Mouse (Mus musculus): ENCODE measurements around the gene Tmem189. TPM values are rescaled to one million over a fixed set of nuclear protein-coding genes. Genes with fewer than 3 reads are reported as not detected.

Tmem189 gene
- polyA plus RNA-seq, 1 experiment from 2014 or later = 41.9 TPM

GRCm38 (mm10) chr2:167634865-167635512, 54.6 kb downstream of the Tmem189 start:
- Histone ChIP-seq H3K4me3 (peak overlapping the region; percentile 28), H3K4me1 (replicated peaks) (peaks cover 33% of the 10 kb centered on the region), H3K36me3 (no peaks in the 10 kb centered on the region), H3K27me3 (no peaks in the 10 kb centered on the region), H3K4me2 (peak overlapping the region; percentile 54), H3K27ac (replicated peaks) (0 out of 2 replicates have a peak overlapping the region, but pooled peaks have one; percentile 33), H3K9ac (0 out of 2 replicates have a peak overlapping the region, but pooled peaks have one; percentile 38), H3K9me3 (no peaks in the 10 kb centered on the region)
- ATAC-seq (ENCODE audit: low read depth) = no peak
- WGBS = 75% methylated on average over 7 of the region's 7 CpGs

DNA sequence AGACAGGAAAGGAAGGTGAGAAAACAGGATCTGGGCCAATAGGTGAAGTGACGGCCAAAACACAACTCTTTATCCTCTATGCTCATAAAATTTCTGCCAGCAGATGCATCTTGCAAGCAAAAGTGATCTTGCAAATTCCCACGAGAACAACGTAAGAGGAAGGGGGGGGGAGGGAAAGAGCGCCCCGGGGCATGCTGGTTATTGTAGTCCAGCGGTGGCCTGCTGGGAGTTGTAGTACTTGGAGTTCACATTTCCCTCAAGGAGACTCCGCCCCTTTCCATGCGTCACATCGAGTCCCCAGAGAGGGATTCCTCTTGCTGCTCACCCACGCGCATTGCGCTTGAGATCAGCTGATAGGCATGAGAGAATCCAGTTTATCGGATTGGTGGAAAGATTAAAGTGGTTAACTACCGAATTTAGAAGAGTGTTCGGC, 55.3 kb downstream of the Tmem189 start:
- 1% methylated on average over 15 of the region's 15 CpGs for WGBS
- ATAC-seq (ENCODE audit: low read depth) = peak; percentile 52
- H3K9ac ChIP-seq = peak overlapping the region; percentile 54; the same call in 1 of the 2 replicates

DNA sequence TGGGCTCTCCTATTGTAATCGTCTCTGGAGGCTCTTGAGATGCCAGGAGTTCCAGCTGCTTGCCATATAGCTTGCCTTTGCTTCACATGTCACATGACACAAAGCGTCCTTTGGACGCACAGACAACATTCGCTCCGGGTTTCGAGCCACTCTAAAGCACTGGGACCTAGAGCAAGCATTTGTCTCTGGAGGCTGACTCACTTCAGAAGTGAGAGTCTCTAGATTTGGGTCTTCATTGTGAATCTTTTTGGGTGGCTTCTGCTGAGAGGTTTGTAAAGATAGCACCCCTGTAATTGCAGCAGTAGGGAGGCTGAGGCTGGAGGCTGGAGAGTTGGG, 56.1 kb downstream of the Tmem189 start:
- WGBS = 90% methylated on average over 6 of the region's 6 CpGs
- no peaks in the 10 kb centered on the region for H3K9me3 ChIP-seq
- no peak for ATAC-seq (ENCODE audit: low read depth)
- H3K4me3 ChIP-seq = no peak overlapping the region
- H3K27me3 ChIP-seq = no peaks in the 10 kb centered on the region
- peaks cover 48% of the 10 kb centered on the region for H3K4me1 ChIP-seq (replicated peaks)
- peak overlapping the region; percentile 54; the same call in 1 of the 2 replicates for H3K4me2 ChIP-seq
- H3K36me3 ChIP-seq = peaks cover 4% of the 10 kb centered on the region; the same call in 1 of the 2 replicates
- peak overlapping the region; percentile 85 for H3K27ac ChIP-seq (replicated peaks)
- H3K9ac ChIP-seq = 0 out of 2 replicates have a peak overlapping the region, but pooled peaks have one; percentile 34

More for the DNA sequence above, 55.3 kb downstream of the Tmem189 start:
- H3K4me1 ChIP-seq (replicated peaks) = peaks cover 39% of the 10 kb centered on the region
- H3K4me3 ChIP-seq = peak overlapping the region; percentile 28
- H3K27me3 ChIP-seq = no peaks in the 10 kb centered on the region
- H3K9me3 ChIP-seq = no peaks in the 10 kb centered on the region
- peak overlapping the region; percentile 85 for H3K27ac ChIP-seq (replicated peaks)
- H3K36me3 ChIP-seq = no peaks in the 10 kb centered on the region
- H3K4me2 ChIP-seq = peak overlapping the region; percentile 54

GRCm38 (mm10) chr2:167632731-167633536, 56.7 kb downstream of the Tmem189 start:
- Histone ChIP-seq H3K27ac (replicated peaks) (peak overlapping the region; percentile 93), H3K9me3 (no peaks in the 10 kb centered on the region), H3K36me3 (peaks cover 4% of the 10 kb centered on the region; the same call in 1 of the 2 replicates), H3K4me3 (peak overlapping the region; percentile 88), H3K4me1 (replicated peaks) (peaks cover 52% of the 10 kb centered on the region), H3K9ac (peak overlapping the region; percentile 97), H3K27me3 (no peaks in the 10 kb centered on the region), H3K4me2 (peak overlapping the region; percentile 93)
- no peak for ATAC-seq (ENCODE audit: low read depth)
- WGBS = 83% methylated on average over 12 of the region's 12 CpGs

DNA sequence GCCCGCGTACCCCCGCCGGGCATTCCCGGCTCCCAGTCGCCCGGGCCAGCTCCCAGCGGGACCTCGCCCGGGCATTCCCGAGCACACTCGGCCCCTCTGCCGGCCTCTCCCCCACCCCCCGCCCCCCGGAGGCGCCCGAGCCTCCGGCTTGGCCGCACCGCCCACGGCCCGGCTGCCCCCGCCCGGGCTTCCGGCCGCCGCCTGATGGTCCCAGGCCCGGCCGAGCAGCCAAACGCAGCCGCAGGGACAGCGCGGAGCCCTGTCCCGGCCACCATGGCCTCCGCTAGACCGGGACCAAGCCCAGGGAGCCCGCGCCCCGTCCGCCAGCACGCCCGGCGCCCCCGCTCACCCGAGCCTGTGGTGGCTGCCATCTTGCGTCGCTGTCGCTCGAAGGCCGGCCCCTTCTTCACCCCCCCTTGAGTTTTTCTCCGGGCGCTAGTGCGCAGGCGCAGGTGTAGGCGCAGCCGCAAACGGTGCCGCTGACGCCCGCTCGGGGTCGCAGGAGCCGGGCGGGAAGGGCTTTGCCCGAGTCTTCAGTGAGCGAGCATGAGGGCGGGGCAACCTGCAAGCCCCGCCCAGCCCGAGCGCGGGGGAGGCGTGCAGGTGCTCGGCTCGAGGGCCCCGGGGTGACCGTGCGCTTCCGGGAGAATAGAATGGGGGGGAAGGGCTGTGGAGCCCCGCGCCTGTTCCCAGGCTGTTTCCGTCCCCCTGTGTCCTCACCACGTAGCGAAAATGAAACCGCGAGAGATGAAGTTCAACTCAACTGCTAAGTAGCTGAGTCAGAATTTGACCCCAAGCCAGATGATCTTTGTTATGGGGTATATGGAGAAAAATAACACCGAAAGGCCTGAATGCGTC, 57.8 kb downstream of the Tmem189 start, which contains the start of gene Ube2v1:
Gene Ube2v1 (minus strand): TSS at position 505 of the 858 bp plus-strand sequence.
- H3K27ac ChIP-seq (replicated peaks) = peak within 1 kb of the TSS; percentile 93
- H3K9ac ChIP-seq = peak within 1 kb of the TSS; percentile 97
- H3K27me3 ChIP-seq = no peaks in the 10 kb centered on the region
- WGBS = under 1% methylated on average over 75 of the region's 87 CpGs
- H3K36me3 ChIP-seq = peaks cover 4% of the 10 kb centered on the region; the same call in 1 of the 2 replicates
- H3K4me3 ChIP-seq = peak within 1 kb of the TSS; percentile 88
- H3K4me1 ChIP-seq (replicated peaks) = peaks cover 61% of the 10 kb centered on the region
- ATAC-seq (ENCODE audit: low read depth) = peak; percentile 81
- no peaks in the 10 kb centered on the region for H3K9me3 ChIP-seq
- peak within 1 kb of the TSS; percentile 93 for H3K4me2 ChIP-seq

DNA sequence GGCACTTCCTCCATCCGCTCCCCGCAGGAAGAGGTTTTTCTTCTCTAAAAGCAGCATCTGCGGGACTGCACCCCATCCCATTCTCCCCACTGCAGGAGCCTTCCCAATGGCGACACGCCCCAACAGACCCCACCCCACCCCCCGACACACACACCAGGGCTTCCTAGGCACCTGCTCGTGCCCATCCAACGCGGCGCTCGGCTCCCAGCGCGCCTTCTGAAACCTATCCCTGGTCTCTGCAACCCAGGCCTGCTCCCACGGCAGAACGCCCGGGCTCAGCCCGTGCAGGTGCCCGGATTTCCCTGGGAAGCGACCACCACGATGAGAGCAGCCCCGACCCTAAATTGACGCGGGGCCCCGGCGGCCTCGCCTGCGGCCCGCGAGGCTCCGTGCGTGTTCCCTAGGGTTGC, 58.4 kb downstream of the Tmem189 start:
- under 1% methylated on average over 31 of the region's 31 CpGs for WGBS
- H3K27ac ChIP-seq (replicated peaks) = peak overlapping the region; percentile 93
- no peaks in the 10 kb centered on the region for H3K27me3 ChIP-seq
- peak overlapping the region; percentile 88 for H3K4me3 ChIP-seq
- peak overlapping the region; percentile 93 for H3K4me2 ChIP-seq
- H3K9ac ChIP-seq = peak overlapping the region; percentile 97
- H3K9me3 ChIP-seq = no peaks in the 10 kb centered on the region
- H3K36me3 ChIP-seq = peaks cover 4% of the 10 kb centered on the region; the same call in 1 of the 2 replicates
- peak; percentile 34 for ATAC-seq (ENCODE audit: low read depth)
- H3K4me1 ChIP-seq (replicated peaks) = peaks cover 63% of the 10 kb centered on the region

GRCm38 (mm10) chr2:167630421-167630820, 59.2 kb downstream of the Tmem189 start:
- peaks cover 70% of the 10 kb centered on the region for H3K4me1 ChIP-seq (replicated peaks)
- 74% methylated on average over 5 of the region's 5 CpGs for WGBS

DNA sequence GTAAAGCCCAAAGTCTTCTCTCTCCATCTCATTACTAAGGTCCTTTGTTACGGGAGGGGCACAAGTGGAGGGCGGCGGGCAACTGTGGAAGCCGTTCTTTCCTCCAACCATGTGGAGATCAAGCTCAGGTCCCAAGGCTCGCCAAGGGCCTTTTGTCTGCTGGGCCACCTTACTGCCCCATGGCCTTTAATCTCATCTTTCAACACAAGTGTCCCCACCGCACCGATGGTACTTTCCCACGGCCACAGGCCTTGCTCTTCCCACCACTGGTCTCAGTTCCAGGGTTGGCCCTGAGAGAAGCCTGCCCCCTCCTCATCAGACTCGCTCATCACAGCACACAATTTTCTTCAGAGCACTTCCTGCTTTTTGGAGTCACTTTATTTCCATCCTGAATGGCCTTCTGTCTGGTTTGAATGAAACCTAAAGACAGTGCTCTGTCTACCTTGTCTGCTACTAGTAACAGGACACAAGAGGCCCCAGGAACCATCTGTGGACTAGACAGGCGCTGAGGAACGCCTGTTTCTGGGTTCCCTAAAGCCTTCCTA, 59.9 kb downstream of the Tmem189 start:
- no peak for ATAC-seq (ENCODE audit: low read depth)
- Histone ChIP-seq H3K4me1 (replicated peaks) (peaks cover 77% of the 10 kb centered on the region), H3K4me2 (peak overlapping the region; percentile 93), H3K9ac (peak overlapping the region; percentile 97), H3K9me3 (no peaks in the 10 kb centered on the region), H3K36me3 (peaks cover 4% of the 10 kb centered on the region; the same call in 1 of the 2 replicates), H3K27me3 (no peaks in the 10 kb centered on the region), H3K27ac (replicated peaks) (peak overlapping the region; percentile 64), H3K4me3 (peak overlapping the region; percentile 88; the same call in 1 of the 2 replicates)
- 70% methylated on average over 11 of the region's 11 CpGs for WGBS

More at GRCm38 (mm10) chr2:167630421-167630820, 59.2 kb downstream of the Tmem189 start:
- Histone ChIP-seq H3K27me3 (no peaks in the 10 kb centered on the region), H3K27ac (replicated peaks) (peak overlapping the region; percentile 64; the same call in 1 of the 2 replicates), H3K9me3 (no peaks in the 10 kb centered on the region), H3K36me3 (peaks cover 4% of the 10 kb centered on the region; the same call in 1 of the 2 replicates), H3K9ac (peak overlapping the region; percentile 97), H3K4me3 (peak overlapping the region; percentile 88), H3K4me2 (peak overlapping the region; percentile 93)
- no peak for ATAC-seq (ENCODE audit: low read depth)

DNA sequence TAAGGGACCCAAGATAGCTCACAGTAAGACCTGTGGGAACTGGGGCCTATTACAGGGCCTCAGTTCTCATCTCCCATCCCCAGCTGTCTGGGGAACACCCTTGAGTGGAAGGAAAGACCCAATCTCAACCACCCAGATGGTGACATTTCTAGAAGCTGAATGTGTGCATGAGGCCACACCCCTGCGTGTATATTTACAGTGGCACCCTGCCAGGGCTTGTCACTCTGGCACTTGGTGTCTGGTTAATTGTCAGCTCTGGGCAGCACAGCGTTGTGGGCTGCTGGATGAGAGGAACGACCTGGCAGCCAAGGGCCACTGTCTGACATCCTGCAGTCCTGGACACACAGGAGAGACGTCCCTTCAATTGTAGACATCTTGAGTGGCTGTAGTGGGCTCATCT, 60.8 kb downstream of the Tmem189 start:
- 47% methylated on average over 4 of the region's 4 CpGs for WGBS
- H3K4me2 ChIP-seq = peak overlapping the region; percentile 93
- no peaks in the 10 kb centered on the region for H3K9me3 ChIP-seq
- ATAC-seq (ENCODE audit: low read depth) = no peak
- peak overlapping the region; percentile 64 for H3K27ac ChIP-seq (replicated peaks)
- H3K36me3 ChIP-seq = peaks cover 4% of the 10 kb centered on the region; the same call in 1 of the 2 replicates
- peaks cover 74% of the 10 kb centered on the region for H3K4me1 ChIP-seq (replicated peaks)
- no peak overlapping the region for H3K4me3 ChIP-seq
- H3K9ac ChIP-seq = peak overlapping the region; percentile 47
- H3K27me3 ChIP-seq = no peaks in the 10 kb centered on the region

GRCm38 (mm10) chr2:167627019-167627418, 62.6 kb downstream of the Tmem189 start:
- Histone ChIP-seq H3K27ac (replicated peaks) (no peak overlapping the region), H3K27me3 (no peaks in the 10 kb centered on the region), H3K36me3 (peaks cover 4% of the 10 kb centered on the region; the same call in 1 of the 2 replicates), H3K9me3 (no peaks in the 10 kb centered on the region), H3K9ac (no peak overlapping the region), H3K4me1 (replicated peaks) (peaks cover 61% of the 10 kb centered on the region), H3K4me3 (no peak overlapping the region), H3K4me2 (no peak overlapping the region)
- ATAC-seq (ENCODE audit: low read depth) = no peak
- WGBS = 87% methylated on average over 7 of the region's 7 CpGs

DNA sequence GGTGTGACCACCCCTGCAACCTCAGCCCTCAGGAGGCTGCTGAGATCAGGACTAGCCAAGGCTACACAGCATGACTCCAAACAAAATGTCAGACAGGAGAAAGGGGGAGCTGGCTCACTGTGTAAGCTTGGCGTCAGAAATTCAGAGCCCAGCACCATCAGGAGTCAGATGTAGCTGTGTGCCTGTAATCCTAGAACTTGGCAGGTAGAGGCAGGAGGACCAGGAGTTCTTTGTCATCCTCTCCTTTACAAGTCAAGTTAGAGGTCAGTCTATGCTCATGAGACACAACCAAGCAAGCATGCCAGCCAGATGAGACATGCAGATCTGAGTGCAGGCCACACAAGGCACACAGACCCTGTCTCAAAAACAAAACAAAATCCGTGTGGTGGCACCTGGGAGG, 64.0 kb downstream of the Tmem189 start:
- H3K27ac ChIP-seq (replicated peaks) = no peak overlapping the region
- no peaks in the 10 kb centered on the region for H3K9me3 ChIP-seq
- ATAC-seq (ENCODE audit: low read depth) = no peak
- peak overlapping the region; percentile 38; the same call in 1 of the 2 replicates for H3K9ac ChIP-seq
- H3K36me3 ChIP-seq = peaks cover 4% of the 10 kb centered on the region; the same call in 1 of the 2 replicates
- peaks cover 65% of the 10 kb centered on the region for H3K4me1 ChIP-seq (replicated peaks)
- WGBS = 55% methylated on average over 2 of the region's 2 CpGs
- no peak overlapping the region for H3K4me3 ChIP-seq
- no peaks in the 10 kb centered on the region for H3K27me3 ChIP-seq
- no peak overlapping the region for H3K4me2 ChIP-seq

All from neural tube, embryonic 13.5 days (tissue).